Mouse (Mus musculus): ENCODE measurements at regions not wholly inside any gene's neighbourhood (a gene's known extent, or its start where the extent isn't known, plus 50 kb on each side); places are given as distances from the start of the nearest gene placed in this dataset.

GRCm38 (mm10) chr2:8825406-8825805, 1055.6 kb upstream of the 4930412O13Rik start:
- intact Hi-C loops (cut with DNase I): no loop called here
- DNase-seq (ENCODE audit: extremely low spot score in 1 of 2, low spot score in 2 of 2): no peak

Data from left cerebral cortex, postnatal 10 days (tissue).